Mouse (Mus musculus): ENCODE measurements around the gene Ccl24. TPM values are rescaled to one million over a fixed set of nuclear protein-coding genes. Genes with fewer than 3 reads are reported as not detected.
"Not testable (repeated sequence)": the region's sequence is repeated elsewhere in the genome, so short reads cannot be mapped to it uniquely, and the experiment has no call there.

Ccl24 gene
- under 1 TPM in 1 of 4 experiments, not detected in 3; 0.61 TPM for total RNA-seq (2022)

DNA sequence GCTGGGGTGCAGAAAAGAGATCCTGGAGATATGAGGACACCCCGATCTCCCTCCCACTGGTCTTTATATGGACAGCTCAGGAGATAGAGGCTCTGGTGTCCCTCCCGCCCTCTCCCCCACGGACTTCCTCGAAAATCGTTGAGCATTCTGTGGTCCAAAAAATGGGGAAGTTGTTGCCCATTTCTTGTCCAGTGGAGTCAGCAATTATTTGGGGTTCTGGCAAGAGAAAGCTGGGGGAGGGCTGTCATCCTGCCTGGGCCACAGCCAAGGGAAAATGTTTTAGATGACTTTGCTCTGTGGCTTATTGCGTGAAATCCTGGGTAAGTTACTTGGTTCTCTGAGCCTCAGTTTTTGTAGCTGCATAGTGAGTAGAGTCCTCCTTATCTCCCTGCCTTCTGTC, at the start of gene Ccl24:
Gene Ccl24, minus strand, starts transcription at position 44 of the 400 bp plus-strand sequence.
- no peak for DNase-seq (ENCODE audit: low spot score in 2 of 2)

DNA sequence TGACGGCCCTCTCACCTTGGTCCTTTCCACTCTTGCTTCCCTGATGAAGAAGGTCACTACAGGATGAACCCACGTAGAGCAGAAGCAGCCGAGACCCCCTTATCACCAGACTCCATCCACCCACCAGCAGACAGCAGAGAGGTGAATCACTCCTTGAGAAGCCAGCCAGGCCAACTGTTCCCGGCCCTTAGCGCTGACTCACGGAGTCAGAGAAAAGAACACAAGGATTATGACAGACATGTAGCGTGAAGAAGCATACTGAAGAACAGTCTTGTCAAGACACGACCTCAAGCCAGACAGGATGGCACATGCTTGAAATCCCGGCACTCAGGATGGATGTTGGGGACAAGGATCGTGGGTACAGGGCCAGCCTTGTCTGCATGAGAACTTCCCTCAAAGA, 48.9 kb upstream of the Ccl24 start:
- DNase-seq (ENCODE audit: low spot score in 2 of 2) = no peak

DNA sequence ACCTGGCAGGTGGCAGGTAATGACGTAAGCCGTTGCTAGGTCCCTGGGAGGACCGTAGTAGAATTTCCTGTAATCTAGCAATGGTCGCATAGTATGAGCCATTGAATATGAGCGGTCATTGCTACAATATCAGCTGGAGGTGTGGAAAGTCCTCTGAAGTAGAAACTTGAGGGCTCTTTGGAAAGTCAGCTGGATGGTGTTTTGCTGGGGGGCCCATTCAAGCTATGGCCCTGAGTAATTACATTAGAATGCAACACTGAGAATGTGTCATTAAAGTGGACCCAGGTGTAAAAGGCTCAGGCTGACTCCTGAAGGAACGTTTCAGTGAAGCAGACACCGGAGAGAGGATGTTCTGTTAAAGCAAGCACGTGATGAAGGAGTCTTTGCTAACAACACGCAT, 47.7 kb upstream of the Ccl24 start:
- no peak for DNase-seq (ENCODE audit: low spot score in 2 of 2)

DNA sequence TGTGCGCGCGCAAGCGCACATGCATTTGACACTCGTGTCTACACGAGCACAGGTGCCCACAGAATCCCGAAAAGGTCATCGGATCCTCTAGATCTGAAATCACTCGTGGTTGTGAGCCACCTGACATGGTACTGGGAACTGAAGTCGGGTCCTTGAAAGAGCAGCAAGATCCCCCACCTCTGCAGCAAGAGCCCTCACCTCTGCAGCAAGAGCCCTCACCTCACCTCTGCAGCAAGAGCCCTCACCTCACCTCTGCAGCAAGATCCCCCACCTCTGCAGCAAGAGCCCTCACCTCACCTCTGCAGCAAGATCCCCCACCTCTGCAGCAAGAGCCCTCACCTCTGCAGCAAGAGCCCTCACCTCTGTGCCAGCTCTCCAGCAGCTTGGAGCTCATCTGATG, 46.9 kb upstream of the Ccl24 start:
- not testable (repeated sequence) for DNase-seq (ENCODE audit: low spot score in 2 of 2)

DNA sequence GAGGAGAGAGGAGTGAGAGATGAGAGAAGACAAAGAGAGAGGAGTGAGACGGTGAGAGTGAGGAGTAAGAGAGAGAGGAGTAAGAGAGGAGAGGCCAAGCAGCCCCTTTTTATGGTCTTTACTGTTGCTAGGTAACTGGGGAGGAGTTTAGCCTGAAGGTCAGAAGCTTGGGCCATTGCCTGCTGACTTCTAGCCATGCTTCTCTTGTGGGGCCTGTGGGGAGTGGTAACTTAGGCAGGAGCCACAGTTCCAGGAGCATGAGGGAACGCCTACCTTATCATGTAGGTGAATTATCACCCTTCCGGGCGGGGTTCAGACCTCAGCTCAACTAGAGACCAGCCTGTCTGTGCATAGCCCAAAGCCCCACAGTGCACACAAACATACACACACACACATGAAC, 36.9 kb upstream of the Ccl24 start:
- no peak for DNase-seq (ENCODE audit: low spot score in 2 of 2)

DNA sequence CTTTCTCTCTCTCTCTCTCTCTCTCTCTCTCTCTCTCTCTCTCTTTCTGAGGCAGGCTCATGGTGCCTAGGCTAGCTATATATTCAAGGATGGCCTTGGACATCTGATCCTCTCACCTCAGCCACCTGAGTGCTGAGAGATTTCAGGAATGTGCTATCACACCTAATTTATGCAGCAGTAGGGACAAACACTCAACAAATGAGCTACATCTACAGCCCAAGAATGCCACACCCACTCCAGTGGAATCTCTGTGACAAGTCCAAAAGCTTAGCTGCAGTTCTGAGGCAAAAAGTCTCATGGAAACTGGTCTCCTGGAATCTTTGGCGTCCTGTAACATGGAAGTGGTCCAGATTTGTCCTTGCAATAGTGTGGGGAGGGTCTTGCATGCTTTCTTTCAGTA, 34.7 kb upstream of the Ccl24 start:
- no peak for DNase-seq (ENCODE audit: low spot score in 2 of 2)

DNA sequence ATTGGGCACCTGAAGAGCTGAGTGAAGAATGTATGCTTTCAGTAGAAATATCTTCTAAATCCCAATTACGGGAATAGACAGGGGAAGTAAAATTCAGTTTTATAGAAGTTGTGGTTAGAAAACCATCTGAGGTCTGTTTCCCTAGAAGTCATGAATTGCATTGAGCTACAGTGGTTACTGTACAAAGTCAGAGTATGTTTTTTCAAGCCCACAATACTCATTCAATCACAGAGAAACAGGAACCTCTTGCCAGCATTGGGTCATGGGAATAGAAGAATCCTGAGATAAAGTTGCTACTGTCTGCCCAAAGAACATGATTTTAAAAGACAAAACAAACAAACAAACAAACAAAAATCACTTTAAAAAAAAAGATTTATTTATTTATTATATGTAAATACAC, 33.9 kb upstream of the Ccl24 start:
- not testable (repeated sequence) for DNase-seq (ENCODE audit: low spot score in 2 of 2)

DNA sequence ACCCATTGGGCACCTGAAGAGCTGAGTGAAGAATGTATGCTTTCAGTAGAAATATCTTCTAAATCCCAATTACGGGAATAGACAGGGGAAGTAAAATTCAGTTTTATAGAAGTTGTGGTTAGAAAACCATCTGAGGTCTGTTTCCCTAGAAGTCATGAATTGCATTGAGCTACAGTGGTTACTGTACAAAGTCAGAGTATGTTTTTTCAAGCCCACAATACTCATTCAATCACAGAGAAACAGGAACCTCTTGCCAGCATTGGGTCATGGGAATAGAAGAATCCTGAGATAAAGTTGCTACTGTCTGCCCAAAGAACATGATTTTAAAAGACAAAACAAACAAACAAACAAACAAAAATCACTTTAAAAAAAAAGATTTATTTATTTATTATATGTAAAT, 31.8 kb upstream of the Ccl24 start:
- DNase-seq (ENCODE audit: low spot score in 2 of 2) = not testable (repeated sequence)

DNA sequence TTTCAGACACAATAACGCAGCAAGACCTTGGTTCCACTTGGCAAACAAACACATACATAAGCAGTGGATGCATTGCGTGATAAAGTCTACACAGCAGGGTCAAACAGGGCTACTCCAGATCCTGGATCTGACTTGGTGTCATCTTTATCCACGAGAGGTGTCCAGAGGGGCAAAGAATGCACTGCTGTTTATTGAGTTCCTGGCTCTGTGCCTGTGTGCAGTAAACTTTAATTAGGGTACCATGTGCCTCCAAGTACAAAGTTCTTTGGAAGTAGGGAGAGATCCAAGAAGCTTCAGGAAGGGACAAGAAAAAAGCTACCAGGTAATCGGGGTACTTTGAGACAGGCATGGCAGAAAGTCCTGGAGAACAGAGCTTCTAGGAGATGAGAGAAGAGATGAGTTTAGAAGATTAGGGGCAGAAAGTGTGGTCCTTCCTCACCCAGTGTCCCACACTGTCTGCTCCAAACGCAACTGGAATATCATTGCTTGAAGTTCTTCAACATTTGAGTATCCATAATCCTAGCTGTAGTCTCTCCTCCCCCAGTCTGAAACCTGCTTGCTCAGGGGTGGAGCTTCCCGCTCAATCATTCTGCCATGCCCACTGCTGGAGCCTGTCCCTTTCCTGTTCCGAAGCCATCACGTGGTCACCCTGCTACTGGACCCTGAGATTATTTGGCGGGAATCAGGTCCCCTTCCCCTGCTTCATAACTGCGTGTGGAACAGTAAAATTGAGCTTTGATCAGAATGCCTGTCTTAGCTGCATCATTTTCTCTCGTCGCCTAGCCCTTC, 17.3 kb upstream of the Ccl24 start:
- DNase-seq (ENCODE audit: low spot score in 2 of 2) = no peak

DNA sequence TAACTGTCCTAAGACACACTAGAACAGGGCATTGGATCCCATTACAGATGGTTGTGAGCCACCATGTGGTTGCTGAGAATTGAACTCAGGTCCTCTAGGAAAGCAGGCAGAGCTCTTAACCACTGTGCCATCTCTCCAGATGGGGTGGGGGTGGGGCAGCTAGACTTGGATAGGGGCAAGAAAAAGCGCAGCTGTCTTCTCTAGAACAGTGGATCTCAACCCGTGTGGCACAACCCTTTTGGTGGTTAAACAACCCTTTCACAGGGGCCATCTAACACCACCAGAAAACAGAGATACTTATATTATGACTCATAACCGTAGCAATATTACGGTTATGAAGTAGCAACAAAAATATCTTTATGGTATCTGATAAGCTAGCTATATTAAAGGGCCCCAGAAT, 14.9 kb upstream of the Ccl24 start:
- no peak for DNase-seq (ENCODE audit: low spot score in 2 of 2)

DNA sequence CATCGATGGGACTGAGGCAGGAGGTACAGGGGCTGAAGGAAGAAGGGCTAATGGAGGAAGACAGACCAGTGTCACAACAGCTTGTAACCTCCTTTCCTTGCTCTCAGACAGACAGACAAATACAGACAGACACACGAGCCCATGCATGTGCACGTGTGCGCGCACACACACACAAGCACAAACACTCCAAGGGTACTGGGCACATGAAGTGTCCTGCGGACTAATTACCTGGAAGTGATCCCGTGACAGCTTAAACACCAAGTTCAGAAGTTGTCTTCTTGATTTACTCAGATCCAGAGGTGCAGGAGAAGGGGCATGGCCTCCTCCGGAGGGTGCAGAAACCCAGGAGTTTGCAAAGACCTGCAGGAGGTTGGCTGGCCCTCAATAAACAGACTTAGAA, 12.8 kb upstream of the Ccl24 start:
- DNase-seq (ENCODE audit: low spot score in 2 of 2) = no peak

DNA sequence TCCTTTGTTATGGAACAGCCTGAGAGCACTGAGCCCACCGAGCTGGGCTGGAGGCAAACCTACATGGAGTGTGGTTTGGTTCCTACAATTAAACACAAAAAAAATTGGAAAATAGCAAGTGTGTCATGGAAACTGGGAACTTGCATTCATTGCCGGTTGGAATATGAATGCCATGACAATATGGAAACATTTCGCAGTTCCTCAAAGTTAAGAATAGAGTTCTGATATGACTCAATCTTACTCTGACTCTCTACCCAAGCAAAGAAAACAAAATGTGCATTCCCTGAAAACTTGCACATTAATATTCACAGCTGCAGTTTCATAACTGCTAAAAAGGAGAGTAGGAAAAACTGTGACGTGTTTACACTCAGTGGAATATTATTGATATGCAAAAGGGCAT, 9.5 kb upstream of the Ccl24 start:
- DNase-seq (ENCODE audit: low spot score in 2 of 2) = no peak

DNA sequence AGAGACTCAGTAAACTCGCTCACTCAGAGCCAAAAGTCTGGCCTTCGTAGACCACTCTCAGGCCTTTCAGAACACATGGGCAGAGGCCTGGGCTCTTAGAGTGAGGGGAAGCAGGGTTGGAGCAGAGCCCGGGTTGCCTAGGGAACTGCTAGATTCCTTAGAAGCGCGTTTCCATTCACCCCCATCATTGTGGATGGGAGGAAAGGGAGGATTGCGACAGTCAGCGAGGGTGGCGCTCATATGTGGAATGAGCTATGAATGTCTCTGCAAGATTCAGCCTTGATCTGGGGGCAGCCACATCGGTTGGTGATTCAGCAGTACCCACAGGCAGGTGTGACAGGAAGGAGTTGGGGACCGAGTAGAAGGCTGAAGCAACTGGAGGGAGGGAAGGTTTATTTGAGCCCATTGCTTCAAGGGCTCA, 6.5 kb upstream of the Ccl24 start:
- peak; percentile 32 to 36 for DNase-seq (ENCODE audit: low spot score in 2 of 2)

DNA sequence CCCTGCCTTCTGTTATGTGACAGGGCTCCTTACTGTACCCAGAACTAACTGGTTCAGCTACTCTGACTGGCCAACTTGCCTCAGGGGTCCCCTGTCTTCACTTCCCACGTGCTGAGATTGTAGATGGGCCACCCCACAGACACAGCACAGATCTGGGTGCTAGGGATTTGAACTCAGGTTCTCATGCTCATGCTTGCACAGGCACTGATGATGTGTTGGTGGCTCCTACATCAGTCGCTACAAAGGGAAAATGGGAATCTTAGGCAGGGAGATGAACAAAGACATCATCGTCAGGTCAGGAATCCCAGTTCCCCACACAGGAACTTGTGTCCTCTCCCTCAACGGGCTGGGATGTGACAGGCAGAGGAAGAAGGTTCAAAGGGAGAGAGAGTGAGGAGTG, 3.2 kb upstream of the Ccl24 start:
- DNase-seq (ENCODE audit: low spot score in 2 of 2) = no peak

DNA sequence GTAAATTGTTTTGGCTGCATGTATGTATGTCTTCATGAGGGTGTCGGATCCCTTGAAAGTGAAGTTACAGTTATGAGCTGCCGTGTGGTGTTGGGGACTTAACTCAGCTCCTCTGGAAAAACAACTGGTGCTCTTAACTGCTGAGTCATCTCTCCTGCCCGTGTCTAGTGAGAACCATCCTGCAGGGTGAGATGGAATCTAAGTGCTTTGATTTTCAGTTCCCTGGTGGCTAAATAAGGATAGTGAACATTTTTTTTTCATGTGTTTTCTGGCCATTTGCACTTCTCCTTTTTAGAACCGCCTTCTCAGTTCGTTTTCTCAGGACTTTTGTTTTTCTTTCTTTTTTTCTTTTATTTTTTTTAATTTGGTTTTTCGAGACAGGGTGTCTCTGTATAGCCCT, 4.2 kb downstream of the Ccl24 start:
- DNase-seq (ENCODE audit: low spot score in 2 of 2) = no peak

DNA sequence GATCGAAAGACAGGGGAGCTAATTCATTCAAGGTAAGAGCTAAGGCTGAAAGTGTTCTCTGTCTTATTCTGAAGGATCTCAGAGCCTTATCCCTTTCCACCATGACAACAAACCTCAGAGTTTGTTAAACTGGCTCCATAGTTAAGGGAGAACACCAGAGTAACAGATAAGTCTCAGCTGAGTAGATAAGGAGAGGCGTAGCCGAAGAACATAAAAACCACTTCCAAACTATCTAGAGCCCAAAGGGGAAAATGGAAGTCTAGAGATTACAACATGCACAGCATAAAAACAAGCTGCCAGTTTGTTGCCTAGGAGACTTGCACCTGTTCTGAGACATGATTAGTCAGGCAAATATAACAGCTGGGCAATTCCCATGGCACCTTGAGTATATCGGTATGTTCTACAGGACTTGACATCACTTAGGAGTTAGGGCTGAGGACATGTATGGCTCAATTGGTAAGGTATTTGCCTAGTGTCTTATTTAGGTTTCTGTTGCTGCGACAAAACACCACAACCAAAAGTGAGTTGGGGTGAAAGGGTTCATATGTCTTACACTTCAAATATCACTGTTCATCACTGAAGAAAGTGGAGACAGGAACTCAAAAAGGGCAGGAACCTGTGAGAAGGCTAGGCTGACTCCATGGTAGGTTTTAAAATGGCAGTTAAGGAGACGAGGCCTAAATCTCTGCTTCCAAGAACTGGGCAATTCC, 5.1 kb downstream of the Ccl24 start:
- no peak for DNase-seq (ENCODE audit: low spot score in 2 of 2)

DNA sequence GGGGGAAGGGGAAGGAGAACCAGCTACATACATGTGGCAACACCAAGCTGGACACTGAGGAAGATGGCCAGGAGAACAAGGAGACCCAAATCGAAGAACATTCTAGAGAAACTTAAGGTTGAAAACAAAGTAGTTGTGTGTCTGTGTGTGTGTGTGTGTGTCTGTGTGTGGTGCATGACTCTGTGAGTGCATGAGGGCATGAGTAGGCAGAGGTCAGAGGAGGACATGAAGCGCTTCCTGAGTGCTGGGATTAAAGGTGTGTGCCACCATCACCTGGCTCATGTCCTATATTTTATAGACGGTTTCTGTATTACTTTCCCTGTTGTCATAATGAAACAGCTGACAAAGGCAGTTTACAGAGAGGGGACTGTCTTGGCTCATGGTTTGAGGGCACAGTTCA, 9.4 kb downstream of the Ccl24 start, which contains the start of gene Ccl26:
Gene Ccl26, minus strand, starts transcription at position 101 of the 400 bp plus-strand sequence.
- no peak for DNase-seq (ENCODE audit: low spot score in 2 of 2)

DNA sequence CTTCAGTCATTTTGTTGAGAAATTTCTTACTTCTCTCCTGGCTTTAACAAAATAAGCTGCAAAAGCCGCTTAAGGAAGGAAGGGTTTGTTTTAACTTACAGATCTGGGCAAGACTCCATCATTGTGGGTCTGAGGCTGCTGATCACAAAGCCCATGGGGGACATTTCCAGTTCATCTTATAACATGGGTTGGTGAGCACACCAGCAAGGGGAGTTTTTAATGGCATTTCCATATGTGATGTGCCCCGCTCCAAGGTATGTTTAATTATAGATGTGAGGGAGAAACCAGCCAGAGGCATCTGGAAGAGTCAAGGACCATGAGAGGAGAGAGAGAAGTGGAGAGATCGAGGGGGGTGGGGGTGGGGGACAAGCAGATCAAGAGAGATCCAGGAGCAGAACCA, 15.2 kb downstream of the Ccl24 start:
- DNase-seq (ENCODE audit: low spot score in 2 of 2) = no peak

DNA sequence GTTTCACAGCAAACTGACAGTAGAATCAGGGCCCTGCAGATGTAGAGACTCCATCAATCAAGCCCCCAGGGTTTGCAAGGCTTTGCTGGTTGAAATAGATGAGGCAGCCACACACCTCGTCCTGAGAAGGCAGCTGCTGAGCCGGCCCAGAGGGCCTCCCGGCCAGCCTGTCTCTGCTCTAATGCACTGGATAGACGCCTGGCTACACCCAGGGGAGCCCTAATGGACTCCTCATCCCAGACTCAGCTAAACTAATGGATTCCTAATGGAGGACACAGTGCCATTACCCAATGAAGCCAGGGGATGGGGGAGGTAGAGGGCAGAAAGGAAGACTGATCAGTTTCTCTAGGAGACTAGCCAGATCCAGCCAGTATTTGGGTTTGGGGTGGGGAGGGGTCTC, 15.8 kb downstream of the Ccl24 start:
- DNase-seq (ENCODE audit: low spot score in 2 of 2) = no peak

DNA sequence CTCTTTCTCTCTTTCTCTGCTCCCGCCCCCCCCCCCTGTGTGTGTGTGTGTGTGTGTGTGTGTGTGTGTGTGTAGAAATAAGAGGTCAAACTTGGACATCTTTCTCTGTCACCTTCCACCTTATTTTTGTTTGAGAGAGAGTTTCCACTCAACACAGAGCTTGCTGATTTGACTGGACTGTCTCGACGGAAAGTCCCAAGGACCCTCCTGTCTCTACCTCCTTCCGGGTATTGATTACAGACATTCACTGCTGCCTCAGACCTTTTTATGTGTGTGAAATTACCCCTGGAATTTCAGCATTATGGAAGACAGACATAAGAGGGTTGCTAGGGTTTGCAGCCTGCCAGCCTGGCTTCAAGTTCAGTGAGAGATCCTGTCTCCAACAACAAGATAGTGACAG, 16.6 kb downstream of the Ccl24 start:
- no peak for DNase-seq (ENCODE audit: low spot score in 2 of 2)

DNA sequence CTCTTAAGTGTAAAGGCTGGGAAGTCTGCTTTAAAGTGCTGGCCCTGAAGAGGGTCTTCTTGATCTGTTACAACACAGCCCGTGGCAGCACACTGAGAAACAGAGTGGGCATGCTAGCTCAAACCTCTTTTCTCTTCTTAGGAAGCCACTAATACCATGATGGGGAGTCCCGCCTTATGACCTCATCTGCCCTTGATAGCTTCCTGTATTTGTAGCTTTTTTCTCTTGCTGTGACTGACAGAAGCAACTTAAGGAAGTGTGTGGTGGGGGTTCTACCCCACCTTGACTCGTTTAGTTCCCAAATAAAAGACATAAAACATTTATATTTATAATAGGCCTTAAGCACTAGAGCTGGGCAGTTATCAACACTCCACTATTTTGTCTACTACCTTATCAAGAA, 21.3 kb downstream of the Ccl24 start:
- DNase-seq (ENCODE audit: low spot score in 2 of 2) = no peak

DNA sequence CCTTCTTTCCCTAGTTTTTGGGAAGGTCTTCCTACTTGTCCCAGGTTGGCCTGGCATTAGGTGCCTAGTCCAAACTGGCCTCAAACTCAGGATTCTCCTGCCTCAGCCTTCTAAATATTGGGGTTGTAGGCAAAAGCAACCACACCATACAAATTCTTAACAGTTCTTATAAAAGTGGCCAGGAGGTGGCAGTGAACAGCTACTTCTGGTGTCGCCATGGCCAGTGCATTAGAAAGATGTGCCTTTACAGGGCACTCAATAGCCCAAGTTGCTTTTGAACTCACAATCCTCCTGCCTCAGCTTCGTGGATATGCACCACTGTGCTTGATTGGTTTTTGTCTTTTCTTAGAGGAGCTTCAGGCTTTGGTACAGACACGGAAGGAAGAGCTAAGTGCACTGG, 21.9 kb downstream of the Ccl24 start:
- DNase-seq (ENCODE audit: low spot score in 2 of 2) = peak in 1 of 2 experiments; percentile 19

DNA sequence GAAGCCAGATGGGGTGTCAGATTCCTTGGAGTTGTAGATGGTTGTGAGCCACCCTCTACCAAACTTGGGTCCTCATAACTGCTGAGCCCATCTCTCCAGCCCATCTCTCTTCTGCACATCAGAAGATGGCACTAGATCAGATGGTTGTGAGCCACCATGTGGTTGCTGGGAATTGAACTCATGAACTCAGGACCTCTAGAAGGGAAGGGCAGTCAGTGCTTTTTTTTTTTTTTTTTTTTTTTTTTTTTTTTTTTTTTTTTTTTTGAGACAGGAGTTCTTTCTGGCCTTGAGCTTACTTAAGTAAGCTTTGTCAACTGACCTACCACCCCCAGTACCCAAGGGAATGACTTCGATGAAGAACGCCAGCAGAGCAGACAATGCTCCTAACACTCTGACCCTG, 24.9 kb downstream of the Ccl24 start:
- DNase-seq (ENCODE audit: low spot score in 2 of 2) = no peak
